Mouse (Mus musculus) bone marrow macrophage, adult 2 months (primary cell): ENCODE results near the gene Prkar2a.

Source experiments
- CTCF ChIP-seq: IDR thresholded peaks from 2 replicates; pipeline ENCODE4 v1.5.1; 2012; ENCODE audit warnings: low read depth, mild to moderate bottlenecking, low read length, moderate library complexity
- POLR2A ChIP-seq: IDR thresholded peaks from 2 replicates; pipeline ENCODE4 v1.6.1; 2012; ENCODE audit warnings: mild to moderate bottlenecking, low read depth, low read length, borderline replicate concordance

- TF ChIP-seq CTCF: no peak
- no peak for TF ChIP-seq POLR2A
These were observed 50.1 kb downstream of the Prkar2a start for GRCm38 (mm10) chr9:108739239-108739638.
